Mouse (Mus musculus): ENCODE data around the gene Ptgfrn. TPM values are rescaled to one million over a fixed set of nuclear protein-coding genes. Genes with fewer than 3 reads are reported as not detected.

The Ptgfrn gene
- polyA plus RNA-seq, 1 experiment from 2014 or later = 4.4 TPM

DNA sequence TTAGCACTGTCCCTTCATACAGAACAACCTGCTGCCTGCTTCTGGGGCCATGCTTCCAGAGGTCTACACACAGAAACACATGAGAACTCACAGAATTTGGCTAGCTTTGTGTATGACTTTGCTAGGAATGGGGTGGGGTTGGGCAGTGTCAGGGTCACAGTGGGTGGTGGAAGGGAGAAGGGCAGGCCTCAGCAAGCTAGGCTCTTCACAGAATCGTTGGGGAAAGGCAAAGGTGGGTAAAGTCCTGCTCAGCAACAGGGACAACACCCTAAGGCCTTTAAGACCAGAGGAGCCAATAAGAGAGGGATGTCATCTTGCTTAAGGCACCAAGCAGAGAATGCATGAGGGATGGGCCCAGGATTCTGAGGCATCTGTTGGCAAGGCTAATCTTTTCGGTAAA lies 61.3 kb downstream of the Ptgfrn start:
- no peaks in the 10 kb centered on the region for H3K27me3 ChIP-seq (replicated peaks)
- H3K4me3 ChIP-seq (replicated peaks) = no peak overlapping the region
- no peaks in the 10 kb centered on the region; the same call in 1 of the 2 replicates for H3K36me3 ChIP-seq
- ATAC-seq = no peak
- no peak overlapping the region for H3K4me2 ChIP-seq (replicated peaks)
- no peak overlapping the region for H3K27ac ChIP-seq
- H3K9ac ChIP-seq = no peak overlapping the region
- H3K9me3 ChIP-seq = no peaks in the 10 kb centered on the region
- 78% methylated on average over 2 of the region's 2 CpGs for WGBS
- 0 out of 2 replicates have a peak, but pooled peaks cover 7% of the 10 kb centered on the region for H3K4me1 ChIP-seq (replicated peaks)

DNA sequence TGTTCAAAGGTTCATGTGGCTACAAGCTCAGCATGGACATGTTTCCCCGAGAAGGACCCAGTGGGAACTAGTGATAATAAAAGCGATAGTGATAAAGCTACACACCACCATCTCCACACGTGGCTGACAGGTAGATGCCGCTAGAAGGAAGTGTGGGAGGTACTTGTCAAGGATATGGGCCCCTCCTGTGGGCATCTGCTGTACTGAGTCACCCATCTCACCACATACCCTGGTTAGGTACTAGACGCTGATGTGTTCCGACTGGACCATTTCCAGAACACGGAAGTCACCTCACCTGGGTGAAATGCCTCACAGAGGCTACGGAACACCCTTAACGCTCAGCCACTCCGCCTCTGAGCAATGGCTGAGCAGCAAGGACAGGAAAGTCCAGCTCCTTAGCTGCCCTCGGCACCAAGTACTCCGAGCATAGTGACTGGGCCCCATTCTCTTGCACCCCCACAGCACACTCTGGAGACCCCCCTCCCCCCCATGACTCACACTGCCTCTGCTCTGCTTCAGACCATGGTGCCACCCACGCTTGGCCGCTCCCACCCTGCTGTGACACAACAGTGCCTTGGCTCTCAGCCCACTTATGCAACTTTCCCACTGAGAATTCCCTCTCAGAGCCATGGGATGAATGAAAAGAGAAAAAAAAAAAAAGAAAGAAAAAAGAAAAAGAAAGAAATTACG lies 62.3 kb downstream of the Ptgfrn start:
- Histone ChIP-seq H3K9me3 (no peaks in the 10 kb centered on the region), H3K4me1 (replicated peaks) (0 out of 2 replicates have a peak, but pooled peaks cover 7% of the 10 kb centered on the region), H3K36me3 (peaks cover 1% of the 10 kb centered on the region; the same call in 1 of the 2 replicates), H3K9ac (no peak overlapping the region), H3K4me3 (replicated peaks) (no peak overlapping the region), H3K27me3 (replicated peaks) (no peaks in the 10 kb centered on the region), H3K27ac (no peak overlapping the region), H3K4me2 (replicated peaks) (no peak overlapping the region)
- ATAC-seq = peak; percentile 28; the same call in 1 of the 2 replicates
- 80% methylated on average over 15 of the region's 15 CpGs for WGBS

DNA sequence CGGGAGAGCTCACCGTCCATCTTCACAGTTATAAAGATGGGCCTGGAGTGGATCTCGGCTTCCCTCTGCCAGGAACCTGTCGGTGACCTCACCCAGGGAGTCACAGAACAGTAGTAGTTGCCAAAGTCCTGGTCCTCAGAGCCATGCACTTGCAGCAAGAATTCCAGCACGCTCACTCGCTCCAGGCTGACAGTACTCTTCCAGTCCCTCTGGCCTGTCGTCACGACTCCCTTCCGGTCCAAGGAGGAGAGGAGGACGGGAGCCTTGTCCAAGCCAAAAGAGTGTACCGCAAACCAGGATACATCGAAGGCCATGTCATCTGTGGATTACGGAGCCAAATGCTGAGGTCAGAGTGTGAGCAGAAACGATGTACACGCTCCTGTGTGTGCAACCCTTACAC lies 64.6 kb downstream of the Ptgfrn start:
- no peaks in the 10 kb centered on the region for H3K9me3 ChIP-seq
- peaks cover 3% of the 10 kb centered on the region; the same call in 1 of the 2 replicates for H3K36me3 ChIP-seq
- no peak overlapping the region for H3K9ac ChIP-seq
- H3K4me3 ChIP-seq (replicated peaks) = no peak overlapping the region
- no peak overlapping the region for H3K27ac ChIP-seq
- 0 out of 2 replicates have a peak, but pooled peaks cover 7% of the 10 kb centered on the region for H3K4me1 ChIP-seq (replicated peaks)
- 87% methylated on average over 15 of the region's 15 CpGs for WGBS
- H3K27me3 ChIP-seq (replicated peaks) = no peaks in the 10 kb centered on the region
- 0 out of 2 replicates have a peak, but pooled peaks have one; percentile 16 for ATAC-seq
- H3K4me2 ChIP-seq (replicated peaks) = no peak overlapping the region

DNA sequence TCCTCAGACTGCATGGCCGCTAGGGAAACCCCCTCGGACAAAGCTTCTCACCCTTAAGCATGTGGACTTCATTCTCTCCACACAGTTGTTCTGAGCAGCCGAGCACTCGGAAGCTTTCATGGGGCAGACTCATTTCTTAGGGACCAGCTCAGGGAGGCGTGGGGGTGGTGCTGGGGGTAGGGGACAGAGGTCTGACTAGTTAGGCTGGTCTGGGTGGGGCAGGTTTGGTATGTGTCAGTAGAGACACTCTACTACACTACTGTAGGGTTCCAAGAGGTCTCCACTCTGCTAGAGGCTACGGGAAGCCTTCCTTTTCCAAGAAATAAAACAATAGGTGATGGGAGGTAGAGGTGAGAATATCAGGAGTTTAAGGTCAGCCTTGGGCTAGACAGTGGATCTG lies 65.4 kb downstream of the Ptgfrn start:
- peaks cover 6% of the 10 kb centered on the region; the same call in 1 of the 2 replicates for H3K36me3 ChIP-seq
- H3K4me2 ChIP-seq (replicated peaks) = no peak overlapping the region
- 0 out of 2 replicates have a peak, but pooled peaks cover 7% of the 10 kb centered on the region for H3K4me1 ChIP-seq (replicated peaks)
- H3K4me3 ChIP-seq (replicated peaks) = no peak overlapping the region
- H3K9me3 ChIP-seq = no peaks in the 10 kb centered on the region
- H3K27ac ChIP-seq = peak overlapping the region; percentile 56; the same call in 1 of the 2 replicates
- no peaks in the 10 kb centered on the region for H3K27me3 ChIP-seq (replicated peaks)
- peak; percentile 87 for ATAC-seq
- 55% methylated on average over 6 of the region's 6 CpGs for WGBS
- H3K9ac ChIP-seq = no peak overlapping the region

DNA sequence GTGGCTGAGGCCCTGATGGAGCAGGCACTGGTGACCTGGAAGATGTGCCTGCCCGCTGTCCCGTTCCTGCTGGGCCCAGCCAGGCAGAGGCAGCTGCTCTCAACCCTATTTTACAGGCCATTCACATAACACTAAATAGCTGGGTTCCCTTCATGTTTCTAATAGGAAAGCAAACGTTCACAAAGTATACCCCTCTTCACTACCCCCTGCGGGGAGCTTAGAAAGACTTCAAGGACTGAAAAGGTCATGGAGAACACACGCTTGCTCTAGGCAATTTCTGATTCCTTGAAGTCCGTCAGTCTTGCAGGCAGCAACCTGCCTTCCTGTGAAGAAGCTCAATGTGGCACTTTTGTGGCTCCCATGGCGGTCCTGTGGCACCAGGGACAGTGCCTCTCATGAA lies 68.1 kb downstream of the Ptgfrn start:
- Histone ChIP-seq H3K9me3 (no peaks in the 10 kb centered on the region), H3K4me2 (replicated peaks) (no peak overlapping the region), H3K27ac (no peak overlapping the region), H3K9ac (no peak overlapping the region), H3K4me1 (replicated peaks) (0 out of 2 replicates have a peak, but pooled peaks cover 2% of the 10 kb centered on the region), H3K36me3 (peaks cover 6% of the 10 kb centered on the region; the same call in 1 of the 2 replicates), H3K4me3 (replicated peaks) (no peak overlapping the region), H3K27me3 (replicated peaks) (no peaks in the 10 kb centered on the region)
- WGBS = 86% methylated on average over 7 of the region's 7 CpGs
- no peak for ATAC-seq

DNA sequence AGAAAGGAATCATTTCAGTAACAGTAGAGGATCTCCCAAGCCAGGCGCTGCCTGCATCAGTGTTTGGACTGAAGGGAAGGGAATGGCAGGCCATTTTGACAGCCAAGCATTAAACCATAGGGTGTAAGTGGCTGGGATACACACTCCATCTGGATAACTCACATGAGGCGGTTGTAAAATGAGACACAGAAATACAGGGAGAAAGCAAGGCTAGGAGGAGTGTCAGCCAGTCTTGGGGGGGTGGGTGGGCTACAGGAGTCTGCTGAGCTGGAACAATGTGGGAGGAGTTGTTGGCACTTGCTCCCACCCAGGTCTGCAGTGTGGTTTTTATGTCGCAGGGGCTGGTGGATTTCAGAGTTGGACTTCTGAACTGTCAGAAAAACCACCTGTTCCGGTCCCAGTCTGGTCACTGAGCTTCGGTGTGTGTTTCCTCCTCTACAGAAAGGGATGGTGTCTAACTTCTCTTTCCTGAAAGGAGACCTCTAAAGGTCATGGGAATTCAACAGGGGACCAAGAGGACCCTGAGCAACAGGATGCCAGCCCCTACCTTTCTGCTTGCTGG lies 72.0 kb downstream of the Ptgfrn start:
- Histone ChIP-seq H3K27ac (no peak overlapping the region), H3K4me2 (replicated peaks) (no peak overlapping the region), H3K4me3 (replicated peaks) (no peak overlapping the region), H3K9ac (no peak overlapping the region), H3K27me3 (replicated peaks) (no peaks in the 10 kb centered on the region), H3K4me1 (replicated peaks) (no peaks in the 10 kb centered on the region), H3K9me3 (no peaks in the 10 kb centered on the region), H3K36me3 (peaks cover 6% of the 10 kb centered on the region; the same call in 1 of the 2 replicates)
- WGBS = 88% methylated on average over 5 of the region's 5 CpGs
- no peak for ATAC-seq

DNA sequence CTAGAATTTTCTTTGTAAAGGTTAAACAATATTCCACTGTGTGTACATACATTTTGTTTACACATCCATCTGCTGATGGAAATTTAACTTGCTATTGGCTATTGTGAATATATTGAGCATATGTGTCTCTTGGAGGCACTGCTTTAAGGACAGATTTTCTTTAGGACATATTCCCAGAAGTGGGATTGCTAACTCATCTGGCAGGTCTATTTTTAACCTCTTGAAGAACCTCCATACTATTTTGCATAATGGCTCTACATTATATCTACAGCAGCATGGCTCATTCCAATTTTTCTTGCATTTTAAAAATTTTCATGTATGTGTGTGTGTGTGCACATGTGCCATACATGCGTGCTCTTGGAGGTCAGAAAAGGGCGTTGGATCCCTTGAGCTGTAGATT lies 74.1 kb downstream of the Ptgfrn start:
- ATAC-seq = no peak
- 99% methylated on average over 2 of the region's 2 CpGs for WGBS
- H3K4me1 ChIP-seq (replicated peaks) = 0 out of 2 replicates have a peak, but pooled peaks cover 4% of the 10 kb centered on the region
- H3K9ac ChIP-seq = no peak overlapping the region
- H3K9me3 ChIP-seq = no peaks in the 10 kb centered on the region
- no peak overlapping the region for H3K27ac ChIP-seq
- H3K4me3 ChIP-seq (replicated peaks) = no peak overlapping the region
- H3K27me3 ChIP-seq (replicated peaks) = no peaks in the 10 kb centered on the region
- 0 out of 2 replicates have a peak, but pooled peaks cover 2% of the 10 kb centered on the region for H3K36me3 ChIP-seq
- no peak overlapping the region for H3K4me2 ChIP-seq (replicated peaks)

DNA sequence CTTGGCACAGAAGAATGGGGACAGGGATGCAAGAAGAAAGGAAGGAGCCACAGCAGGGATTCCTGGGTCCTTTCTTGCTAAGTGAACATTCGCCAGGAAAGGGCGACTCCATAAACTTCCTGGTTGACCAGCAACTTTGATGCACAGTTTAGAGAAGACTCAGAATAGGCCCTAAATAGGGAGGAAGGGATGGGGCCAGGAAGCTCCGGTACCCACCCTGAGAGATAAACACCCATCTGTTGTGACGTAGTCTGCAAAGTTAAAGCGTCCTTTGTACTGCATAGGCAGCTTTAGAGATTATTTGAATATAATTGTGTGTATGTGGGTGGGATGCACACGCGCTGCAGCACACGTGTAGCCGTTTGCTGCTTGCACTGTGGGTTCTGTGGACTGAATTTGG lies 75.6 kb downstream of the Ptgfrn start:
- no peaks in the 10 kb centered on the region for H3K36me3 ChIP-seq
- WGBS = 79% methylated on average over 9 of the region's 9 CpGs
- ATAC-seq = no peak

DNA sequence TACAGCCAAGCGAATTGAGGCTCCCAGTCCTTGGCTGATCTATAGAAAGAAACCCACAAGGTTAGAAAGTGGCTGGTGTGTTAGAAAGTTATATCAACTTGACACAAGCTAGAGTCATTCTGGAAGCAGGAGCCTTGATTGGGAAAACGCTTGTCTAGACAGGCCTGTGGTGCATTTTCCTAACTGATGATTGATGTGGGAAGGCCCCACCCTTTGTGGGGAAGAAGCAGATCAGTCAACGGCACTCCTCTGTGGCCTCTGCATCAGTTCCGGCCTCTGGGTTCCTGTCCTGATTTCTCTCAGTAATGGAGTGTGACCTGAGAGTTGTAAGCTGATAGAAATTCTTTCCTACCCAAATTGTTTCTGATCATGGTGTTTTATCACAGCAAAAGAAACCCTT lies 76.4 kb downstream of the Ptgfrn start:
- Histone ChIP-seq H3K27ac (no peak overlapping the region), H3K36me3 (no peaks in the 10 kb centered on the region), H3K9me3 (no peaks in the 10 kb centered on the region), H3K27me3 (replicated peaks) (no peaks in the 10 kb centered on the region), H3K4me1 (replicated peaks) (0 out of 2 replicates have a peak, but pooled peaks cover 4% of the 10 kb centered on the region), H3K9ac (no peak overlapping the region), H3K4me3 (replicated peaks) (no peak overlapping the region), H3K4me2 (replicated peaks) (no peak overlapping the region)
- WGBS = 57% methylated on average over 4 of the region's 4 CpGs
- no peak for ATAC-seq

More for the DNA sequence above, 75.6 kb downstream of the Ptgfrn start:
- H3K27me3 ChIP-seq (replicated peaks) = no peaks in the 10 kb centered on the region
- no peak overlapping the region for H3K9ac ChIP-seq
- H3K4me2 ChIP-seq (replicated peaks) = no peak overlapping the region
- H3K27ac ChIP-seq = no peak overlapping the region
- 0 out of 2 replicates have a peak, but pooled peaks cover 4% of the 10 kb centered on the region for H3K4me1 ChIP-seq (replicated peaks)
- H3K9me3 ChIP-seq = no peaks in the 10 kb centered on the region
- no peak overlapping the region for H3K4me3 ChIP-seq (replicated peaks)

DNA sequence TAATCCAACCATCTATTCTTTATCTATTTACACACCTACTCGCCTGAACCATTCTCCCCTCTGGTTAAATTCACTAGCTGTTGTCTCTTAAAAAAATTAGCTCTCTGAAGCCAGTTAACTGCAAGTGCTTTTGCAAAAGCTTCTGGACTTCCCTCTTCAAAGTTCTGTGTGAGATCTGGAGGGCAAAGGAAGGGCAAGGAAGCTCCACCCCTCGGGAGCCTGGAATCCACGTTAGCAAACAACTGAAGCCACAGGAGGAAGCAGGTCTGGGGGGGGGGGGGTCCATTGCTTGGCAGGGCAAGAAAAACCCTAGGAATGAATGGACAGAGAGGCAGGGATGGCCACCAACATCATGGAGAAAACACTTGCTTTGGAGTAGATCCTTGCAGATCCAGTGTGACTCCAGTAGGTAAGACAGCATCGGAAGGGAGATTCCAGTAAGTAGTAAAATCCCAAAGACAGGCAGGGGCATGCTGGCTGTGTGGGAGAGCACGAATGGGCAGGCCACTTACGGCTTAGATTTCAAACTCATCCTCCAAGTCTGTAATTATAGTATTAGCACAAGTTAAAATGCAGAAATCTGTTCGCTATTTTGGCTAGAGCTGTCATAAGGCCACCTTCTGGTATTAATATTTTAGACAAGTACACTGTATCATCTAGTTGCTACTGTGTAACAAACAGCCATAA lies 78.5 kb downstream of the Ptgfrn start:
- 44% methylated on average over 7 of the region's 7 CpGs for WGBS
- 0 out of 2 replicates have a peak, but pooled peaks cover 4% of the 10 kb centered on the region for H3K4me1 ChIP-seq (replicated peaks)
- H3K4me2 ChIP-seq (replicated peaks) = no peak overlapping the region
- H3K9ac ChIP-seq = no peak overlapping the region
- ATAC-seq = no peak
- no peaks in the 10 kb centered on the region for H3K9me3 ChIP-seq
- no peaks in the 10 kb centered on the region for H3K36me3 ChIP-seq
- no peak overlapping the region for H3K27ac ChIP-seq
- H3K27me3 ChIP-seq (replicated peaks) = no peaks in the 10 kb centered on the region
- no peak overlapping the region for H3K4me3 ChIP-seq (replicated peaks)

DNA sequence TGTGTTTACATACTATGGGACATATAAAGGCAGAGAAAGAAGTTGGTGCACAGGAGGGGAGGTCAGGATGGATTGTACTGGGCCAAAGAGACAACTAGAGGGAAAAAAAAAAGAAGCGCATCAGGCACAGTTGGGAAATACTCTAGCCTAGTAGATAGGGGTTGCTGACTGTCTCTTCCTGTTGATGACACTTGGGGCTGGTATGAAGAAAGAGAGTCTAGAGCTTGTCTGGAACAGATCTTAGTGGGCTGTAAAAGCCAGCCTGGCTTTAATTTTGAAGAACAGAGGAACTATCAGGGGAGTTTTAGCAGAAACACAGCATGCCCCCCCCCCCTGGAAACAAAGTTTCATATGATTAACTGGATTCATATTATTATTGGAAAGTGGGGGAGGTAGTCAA lies 79.4 kb downstream of the Ptgfrn start:
- Histone ChIP-seq H3K9ac (no peak overlapping the region), H3K4me2 (replicated peaks) (no peak overlapping the region), H3K9me3 (no peaks in the 10 kb centered on the region), H3K4me3 (replicated peaks) (no peak overlapping the region), H3K4me1 (replicated peaks) (0 out of 2 replicates have a peak, but pooled peaks cover 4% of the 10 kb centered on the region), H3K27ac (no peak overlapping the region), H3K27me3 (replicated peaks) (no peaks in the 10 kb centered on the region), H3K36me3 (no peaks in the 10 kb centered on the region)
- WGBS = 96% methylated on average over 1 of the region's 1 CpGs
- ATAC-seq = no peak

DNA sequence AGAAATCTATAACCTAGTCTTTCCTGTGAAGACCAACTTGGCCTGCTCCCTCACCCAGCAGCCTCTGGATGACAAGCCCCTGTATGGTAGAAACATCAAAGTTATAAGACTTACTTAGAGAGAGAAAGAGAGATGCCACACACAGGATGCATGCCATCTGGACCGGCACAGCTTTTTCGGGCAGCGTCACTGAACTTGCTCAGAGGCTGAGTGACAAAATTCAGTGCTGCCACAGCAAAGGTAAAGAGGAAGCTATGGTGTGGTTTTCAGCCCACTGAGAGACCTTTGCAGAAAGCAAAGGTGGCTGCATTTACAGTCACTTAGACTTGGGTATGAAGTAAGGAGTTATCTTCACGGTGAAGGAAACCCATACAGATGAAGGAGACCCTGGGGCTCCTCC lies 80.7 kb downstream of the Ptgfrn start, which contains the start of gene Cd101:
TSS of gene Cd101 (minus strand) at position 218 of the 400 bp plus-strand sequence.
- H3K27me3 ChIP-seq (replicated peaks) = no peaks in the 10 kb centered on the region
- H3K4me1 ChIP-seq (replicated peaks) = 0 out of 2 replicates have a peak, but pooled peaks cover 4% of the 10 kb centered on the region
- H3K9ac ChIP-seq = no peak within 1 kb of the TSS
- no peak within 1 kb of the TSS for H3K4me2 ChIP-seq (replicated peaks)
- no peak within 1 kb of the TSS for H3K4me3 ChIP-seq (replicated peaks)
- H3K27ac ChIP-seq = no peak within 1 kb of the TSS
- H3K9me3 ChIP-seq = no peaks in the 10 kb centered on the region
- 89% methylated on average over 4 of the region's 4 CpGs for WGBS
- ATAC-seq = no peak
- H3K36me3 ChIP-seq = no peaks in the 10 kb centered on the region

Data from intestine, embryonic 15.5 days (tissue).